Mouse (Mus musculus): Measurements from ENCODE around the gene Ccl24. TPM values are rescaled to one million over a fixed set of nuclear protein-coding genes. Genes with fewer than 3 reads are reported as not detected.

Gene Ccl24
- polyA plus RNA-seq, 1 experiment from 2014 or later, result 2.4 TPM

GRCm38 (mm10) chr5:135576055-135576454 is 3.2 kb upstream of the Ccl24 start:
- Histone ChIP-seq H3K27me3 (no peaks in the 10 kb centered on the region), H3K4me2 (no peak overlapping the region), H3K9ac (no peak overlapping the region), H3K27ac (no peak overlapping the region), H3K9me3 (replicated peaks) (no peaks in the 10 kb centered on the region), H3K36me3 (no peaks in the 10 kb centered on the region), H3K4me1 (no peaks in the 10 kb centered on the region), H3K4me3 (replicated peaks) (no peak overlapping the region)
- no peak for ATAC-seq (replicated peaks; ENCODE audit: low FRiP score)
- WGBS, result 57% methylated on average over 4 of the region's 4 CpGs

GRCm38 (mm10) chr5:135568698-135569097 is 4.2 kb downstream of the Ccl24 start:
- Histone ChIP-seq H3K9me3 (replicated peaks) (no peaks in the 10 kb centered on the region), H3K27ac (no peak overlapping the region), H3K4me1 (no peaks in the 10 kb centered on the region), H3K4me3 (replicated peaks) (no peak overlapping the region), H3K4me2 (no peak overlapping the region), H3K9ac (no peak overlapping the region), H3K27me3 (no peaks in the 10 kb centered on the region), H3K36me3 (no peaks in the 10 kb centered on the region)
- ATAC-seq (replicated peaks; ENCODE audit: low FRiP score), result no peak
- 55% methylated on average over 6 of the region's 6 CpGs for WGBS

- Histone ChIP-seq H3K27ac (no peak overlapping the region), H3K9me3 (replicated peaks) (no peaks in the 10 kb centered on the region), H3K4me2 (no peak overlapping the region), H3K27me3 (no peaks in the 10 kb centered on the region), H3K9ac (no peak overlapping the region), H3K36me3 (no peaks in the 10 kb centered on the region), H3K4me1 (no peaks in the 10 kb centered on the region), H3K4me3 (replicated peaks) (no peak overlapping the region)
- WGBS, result 88% methylated on average over 6 of the region's 6 CpGs
- no peak for ATAC-seq (replicated peaks; ENCODE audit: low FRiP score)
Measured at GRCm38 (mm10) chr5:135567556-135568265, 5.1 kb downstream of the Ccl24 start.

- 90% methylated on average over 3 of the region's 3 CpGs for WGBS
- Histone ChIP-seq H3K9ac (no peak within 1 kb of the TSS), H3K4me1 (no peaks in the 10 kb centered on the region), H3K27me3 (no peaks in the 10 kb centered on the region), H3K9me3 (replicated peaks) (no peaks in the 10 kb centered on the region), H3K4me3 (replicated peaks) (no peak within 1 kb of the TSS), H3K4me2 (no peak within 1 kb of the TSS), H3K36me3 (no peaks in the 10 kb centered on the region), H3K27ac (no peak within 1 kb of the TSS)
- no peak for ATAC-seq (replicated peaks; ENCODE audit: low FRiP score)
Measured at GRCm38 (mm10) chr5:135563469-135563868, 9.4 kb downstream of the Ccl24 start, which contains the start of gene Ccl26. TSS of gene Ccl26 (minus strand) at chr5:135563569.

GRCm38 (mm10) chr5:135557671-135558070 is 15.2 kb downstream of the Ccl24 start:
- Histone ChIP-seq H3K9ac (no peak overlapping the region), H3K27ac (no peak overlapping the region), H3K4me1 (0 out of 2 replicates have a peak, but pooled peaks cover 4% of the 10 kb centered on the region), H3K4me3 (replicated peaks) (no peak overlapping the region), H3K36me3 (no peaks in the 10 kb centered on the region), H3K9me3 (replicated peaks) (no peaks in the 10 kb centered on the region), H3K27me3 (no peaks in the 10 kb centered on the region), H3K4me2 (no peak overlapping the region)
- no peak for ATAC-seq (replicated peaks; ENCODE audit: low FRiP score)
- 84% methylated on average over 3 of the region's 3 CpGs for WGBS

- 9% methylated on average over 4 of the region's 4 CpGs for WGBS
- no peaks in the 10 kb centered on the region for H3K9me3 ChIP-seq (replicated peaks)
Measured at GRCm38 (mm10) chr5:135557051-135557450, 15.8 kb downstream of the Ccl24 start.

GRCm38 (mm10) chr5:135556259-135556658 is 16.6 kb downstream of the Ccl24 start:
- no peaks in the 10 kb centered on the region for H3K36me3 ChIP-seq
- no peak overlapping the region for H3K9ac ChIP-seq
- 81% methylated on average over 3 of the region's 4 CpGs for WGBS
- H3K9me3 ChIP-seq (replicated peaks), result no peaks in the 10 kb centered on the region
- no peak overlapping the region for H3K4me2 ChIP-seq
- H3K4me1 ChIP-seq, result 0 out of 2 replicates have a peak, but pooled peaks cover 4% of the 10 kb centered on the region
- no peak overlapping the region for H3K27ac ChIP-seq
- H3K27me3 ChIP-seq, result no peaks in the 10 kb centered on the region
- ATAC-seq (replicated peaks; ENCODE audit: low FRiP score), result no peak
- no peak overlapping the region for H3K4me3 ChIP-seq (replicated peaks)

More at GRCm38 (mm10) chr5:135557051-135557450, 15.8 kb downstream of the Ccl24 start:
- Histone ChIP-seq H3K9ac (no peak overlapping the region), H3K27me3 (no peaks in the 10 kb centered on the region), H3K4me1 (0 out of 2 replicates have a peak, but pooled peaks cover 4% of the 10 kb centered on the region), H3K36me3 (no peaks in the 10 kb centered on the region), H3K4me3 (replicated peaks) (no peak overlapping the region), H3K4me2 (no peak overlapping the region), H3K27ac (no peak overlapping the region)
- no peak for ATAC-seq (replicated peaks; ENCODE audit: low FRiP score)

- no peak overlapping the region for H3K4me2 ChIP-seq
- 78% methylated on average over 3 of the region's 3 CpGs for WGBS
- 0 out of 2 replicates have a peak, but pooled peaks cover 4% of the 10 kb centered on the region for H3K4me1 ChIP-seq
- 0 out of 2 replicates have a peak, but pooled peaks cover 3% of the 10 kb centered on the region for H3K27me3 ChIP-seq
- no peak overlapping the region for H3K9ac ChIP-seq
- H3K4me3 ChIP-seq (replicated peaks), result no peak overlapping the region
- no peak for ATAC-seq (replicated peaks; ENCODE audit: low FRiP score)
- H3K9me3 ChIP-seq (replicated peaks), result no peaks in the 10 kb centered on the region
- no peaks in the 10 kb centered on the region for H3K36me3 ChIP-seq
- H3K27ac ChIP-seq, result no peak overlapping the region
Measured at GRCm38 (mm10) chr5:135551591-135551990, 21.3 kb downstream of the Ccl24 start.

GRCm38 (mm10) chr5:135550910-135551309 is 21.9 kb downstream of the Ccl24 start:
- 34% methylated on average over 3 of the region's 3 CpGs for WGBS
- H3K4me2 ChIP-seq, result no peak overlapping the region

GRCm38 (mm10) chr5:135547990-135548389 is 24.9 kb downstream of the Ccl24 start:
- Histone ChIP-seq H3K4me1 (peaks cover 18% of the 10 kb centered on the region), H3K9ac (no peak overlapping the region), H3K4me2 (no peak overlapping the region), H3K27ac (no peak overlapping the region), H3K36me3 (no peaks in the 10 kb centered on the region), H3K4me3 (replicated peaks) (no peak overlapping the region), H3K27me3 (0 out of 2 replicates have a peak, but pooled peaks cover 3% of the 10 kb centered on the region), H3K9me3 (replicated peaks) (no peaks in the 10 kb centered on the region)
- WGBS, result 65% methylated on average over 2 of the region's 2 CpGs
- ATAC-seq (replicated peaks; ENCODE audit: low FRiP score), result no peak

More at GRCm38 (mm10) chr5:135550910-135551309, 21.9 kb downstream of the Ccl24 start:
- Histone ChIP-seq H3K36me3 (no peaks in the 10 kb centered on the region), H3K9ac (no peak overlapping the region), H3K27ac (no peak overlapping the region), H3K4me1 (peaks cover 7% of the 10 kb centered on the region), H3K27me3 (0 out of 2 replicates have a peak, but pooled peaks cover 3% of the 10 kb centered on the region), H3K9me3 (replicated peaks) (no peaks in the 10 kb centered on the region), H3K4me3 (replicated peaks) (no peak overlapping the region)
- ATAC-seq (replicated peaks; ENCODE audit: low FRiP score), result no peak

GRCm38 (mm10) chr5:135544865-135545797 is 27.7 kb downstream of the Ccl24 start, which contains the start of gene Hip1:
TSS of gene Hip1 (minus strand) at chr5:135545120.
- peak; percentile 99 for ATAC-seq (replicated peaks; ENCODE audit: low FRiP score)
- peak within 1 kb of the TSS; percentile 95 for H3K4me2 ChIP-seq
- peak within 1 kb of the TSS; percentile 69 for H3K27ac ChIP-seq
- no peaks in the 10 kb centered on the region for H3K9me3 ChIP-seq (replicated peaks)
- H3K27me3 ChIP-seq, result 0 out of 2 replicates have a peak, but pooled peaks cover 3% of the 10 kb centered on the region
- H3K9ac ChIP-seq, result peak within 1 kb of the TSS; percentile 66
- H3K4me3 ChIP-seq (replicated peaks), result peak within 1 kb of the TSS; percentile 77
- WGBS, result under 1% methylated on average over 45 of the region's 46 CpGs
- no peaks in the 10 kb centered on the region for H3K36me3 ChIP-seq
- H3K4me1 ChIP-seq, result peaks cover 18% of the 10 kb centered on the region

Measured in kidney, embryonic 15.5 days (tissue).